Mouse (Mus musculus) MEL-GATA-1-ER (cell line): ENCODE measurements around the gene Stx8.

Experiments used
- DNase-seq: peaks from one replicate; pipeline ENCODE4 v3.0.0-alpha.2; 2012; ENCODE audit warnings: low read depth; ENCODE audit errors: extremely low read depth

Gene Stx8

GRCm38 (mm10) chr11:67965905-67966878, at the start of gene Stx8:
Stx8 (plus strand) TSS chr11:67966193.
- DNase-seq, result peak; percentile 53

GRCm38 (mm10) chr11:67917126-67917525, 48.9 kb upstream of the Stx8 start:
- no peak for DNase-seq

GRCm38 (mm10) chr11:67919593-67919992, 46.4 kb upstream of the Stx8 start:
- DNase-seq, result no peak

- no peak for DNase-seq
Observed at GRCm38 (mm10) chr11:67920226-67920960, 45.6 kb upstream of the Stx8 start.

- no peak for DNase-seq
Observed at GRCm38 (mm10) chr11:67921091-67921826, 44.7 kb upstream of the Stx8 start.

GRCm38 (mm10) chr11:67921827-67922754, 43.9 kb upstream of the Stx8 start, which contains the start of gene Usp43:
Usp43 (minus strand) TSS chr11:67922153.
- DNase-seq, result no peak

GRCm38 (mm10) chr11:67922755-67923125, 43.3 kb upstream of the Stx8 start:
- DNase-seq, result no peak

- DNase-seq, result no peak
Observed at GRCm38 (mm10) chr11:67923720-67924119, 42.3 kb upstream of the Stx8 start.

- DNase-seq, result no peak
Observed at GRCm38 (mm10) chr11:67925000-67925399, 41.0 kb upstream of the Stx8 start.

- no peak for DNase-seq
Observed at GRCm38 (mm10) chr11:67926348-67927055, 39.5 kb upstream of the Stx8 start.

- DNase-seq, result no peak
Observed at GRCm38 (mm10) chr11:67932156-67932555, 33.8 kb upstream of the Stx8 start.

- no peak for DNase-seq
Observed at GRCm38 (mm10) chr11:67948229-67948628, 17.8 kb upstream of the Stx8 start.

GRCm38 (mm10) chr11:67949475-67949874, 16.5 kb upstream of the Stx8 start:
- no peak for DNase-seq

- DNase-seq, result no peak
Observed at GRCm38 (mm10) chr11:67953604-67954003, 12.4 kb upstream of the Stx8 start.

- DNase-seq, result no peak
Observed at GRCm38 (mm10) chr11:67954413-67954812, 11.6 kb upstream of the Stx8 start.

GRCm38 (mm10) chr11:67964110-67964509, 1.9 kb upstream of the Stx8 start:
- no peak for DNase-seq

- no peak for DNase-seq
Observed at GRCm38 (mm10) chr11:67965242-67965883, 630 bp upstream of the Stx8 start, which contains the start of gene Cfap52. Cfap52 (minus strand) TSS chr11:67965651.

GRCm38 (mm10) chr11:67967831-67968230, 1.8 kb downstream of the Stx8 start:
- no peak for DNase-seq

- no peak for DNase-seq
Observed at GRCm38 (mm10) chr11:67972606-67973005, 6.6 kb downstream of the Stx8 start.
